18 mouse cellular contexts compared by ENCODE assay signal in genomic region chr17:80058501-80058900, GRCm38 (mm10). TPM values are rescaled to one million over a fixed set of nuclear protein-coding genes. Genes with fewer than 3 reads are reported as not detected.
DNase-seq lines count a peak whose midpoint lies in the region; ATAC-seq and TF ChIP-seq lines count a peak whose summit lies in the region.
"Had no signal": no experiment of that assay in that cellular context is flagged by ENCODE, and none has a peak within 500 bp of the region (broad histone marks: within the 10 kb centered on the region; RNA-seq: fewer than 3 reads in every experiment).

No protein-coding gene starts in this region.

- no peaks in the 10 kb centered on the region for H3K27me3 ChIP-seq in forebrain, embryonic 14.5 days (replicated peaks; ENCODE audit: control insufficient read depth, insufficient read depth, low read length)
- H3K27me3 ChIP-seq in forebrain, postnatal 0 days (ENCODE audit: insufficient read depth, low read length) = no peaks in the 10 kb centered on the region
- no peaks in the 10 kb centered on the region for H3K27me3 ChIP-seq in heart, postnatal 0 days (ENCODE audit: control insufficient read depth, insufficient read depth, low read length)
- H3K27me3 ChIP-seq in lung, embryonic 15.5 days = no peaks in the 10 kb centered on the region
- H3K27me3 ChIP-seq in embryonic facial prominence, embryonic 10.5 days (replicated peaks; ENCODE audit: low read depth, poor library complexity, severe bottlenecking) = no peaks in the 10 kb centered on the region
- H3K27me3 ChIP-seq: limb, embryonic 13.5 days; neural tube, embryonic 13.5 days had no signal

- DNase-seq in forebrain, embryonic 14.5 days (ENCODE audit: low spot score) = no peak
- DNase-seq in forebrain, postnatal 0 days = no peak
- no peak for DNase-seq in heart, postnatal 0 days (ENCODE audit: low spot score)
- no peak for DNase-seq in heart, postnatal 36 days
- DNase-seq in lung, postnatal 10 days = no peak
- DNase-seq in embryonic facial prominence, embryonic 10.5 days (ENCODE audit: low spot score) = no peak
- no peak for DNase-seq in yolk sac, embryonic 10.5 days (ENCODE audit: low spot score)
- DNase-seq: cerebellum, postnatal 10 days; heart, postnatal 4 days; kidney, adult 8-10 months; kidney, postnatal 36 days; layer of hippocampus, adult 9-11 months; right cerebral cortex, postnatal 25 days had no signal

- H3K4me3 ChIP-seq in forebrain, embryonic 14.5 days (ENCODE audit: low read depth, low read length) = no peak overlapping the region
- no peak overlapping the region for H3K4me3 ChIP-seq in forebrain, postnatal 0 days (ENCODE audit: low read depth, low read length)
- H3K4me3 ChIP-seq in heart, postnatal 0 days (ENCODE audit: low read depth, low read length) = no peak overlapping the region
- no peak overlapping the region for H3K4me3 ChIP-seq in lung, embryonic 15.5 days
- peak overlapping the region; percentile 16; the same call in 1 of the 2 replicates for H3K4me3 ChIP-seq in embryonic facial prominence, embryonic 10.5 days

- H3K9ac ChIP-seq in forebrain, embryonic 14.5 days (ENCODE audit: low read length) = no peak overlapping the region
- H3K9ac ChIP-seq in forebrain, postnatal 0 days = no peak overlapping the region
- no peak overlapping the region for H3K9ac ChIP-seq in heart, postnatal 0 days (replicated peaks; ENCODE audit: low read depth, low read length)
- H3K9ac ChIP-seq in lung, embryonic 15.5 days = no peak overlapping the region
- H3K9ac ChIP-seq: limb, embryonic 13.5 days; neural tube, embryonic 13.5 days had no signal

- H3K36me3 ChIP-seq in forebrain, embryonic 14.5 days (ENCODE audit: control insufficient read depth, insufficient read depth, low read length) = 0 out of 2 replicates have a peak, but pooled peaks cover 4% of the 10 kb centered on the region
- no peaks in the 10 kb centered on the region for H3K36me3 ChIP-seq in forebrain, postnatal 0 days (ENCODE audit: insufficient read depth)
- H3K36me3 ChIP-seq in heart, postnatal 0 days (replicated peaks; ENCODE audit: control insufficient read depth, insufficient read depth, low read length) = no peaks in the 10 kb centered on the region
- no peaks in the 10 kb centered on the region for H3K36me3 ChIP-seq in lung, embryonic 15.5 days
- peaks cover 34% of the 10 kb centered on the region for H3K36me3 ChIP-seq in embryonic facial prominence, embryonic 10.5 days (replicated peaks)
- H3K36me3 ChIP-seq: neural tube, embryonic 13.5 days had no signal

- ATAC-seq in forebrain, embryonic 14.5 days = no peak
- no peak for ATAC-seq in forebrain, postnatal 0 days
- no peak for ATAC-seq in heart, postnatal 0 days (ENCODE audit: insufficient read depth, low read depth)
- no peak for ATAC-seq in lung, embryonic 15.5 days (ENCODE audit: borderline replicate concordance, extremely low read depth, low FRiP score, low TSS enrichment)
- ATAC-seq: inflammation-experienced regulatory T-cells, adult 6 months had no signal

- no peak for TF ChIP-seq EP300 in heart, postnatal 0 days (IDR thresholded peaks at IDR 0.05; ENCODE audit: low read depth)

- H3K9me3 ChIP-seq in forebrain, embryonic 14.5 days (replicated peaks; ENCODE audit: control insufficient read depth, low read length) = no peaks in the 10 kb centered on the region
- no peaks in the 10 kb centered on the region for H3K9me3 ChIP-seq in forebrain, postnatal 0 days (ENCODE audit: low read length)
- no peaks in the 10 kb centered on the region for H3K9me3 ChIP-seq in heart, postnatal 0 days (replicated peaks; ENCODE audit: control insufficient read depth, low read length)
- H3K9me3 ChIP-seq in lung, embryonic 15.5 days = no peaks in the 10 kb centered on the region
- H3K9me3 ChIP-seq in embryonic facial prominence, embryonic 10.5 days = no peaks in the 10 kb centered on the region
- H3K9me3 ChIP-seq: limb, embryonic 13.5 days; neural tube, embryonic 13.5 days had no signal

- no peak overlapping the region for H3K27ac ChIP-seq in forebrain, embryonic 14.5 days (ENCODE audit: low read depth, low read length)
- H3K27ac ChIP-seq in forebrain, postnatal 0 days (ENCODE audit: low read depth, low read length) = no peak overlapping the region
- no peak overlapping the region for H3K27ac ChIP-seq in heart, postnatal 0 days (ENCODE audit: low read depth)
- 0 out of 2 replicates have a peak overlapping the region, but pooled peaks have one; percentile 32 for H3K27ac ChIP-seq in lung, embryonic 15.5 days
- H3K27ac ChIP-seq in embryonic facial prominence, embryonic 10.5 days (replicated peaks) = no peak overlapping the region
- H3K27ac ChIP-seq: limb, embryonic 13.5 days; neural tube, embryonic 13.5 days; stomach, postnatal 0 days had no signal

- H3K4me2 ChIP-seq in forebrain, embryonic 14.5 days (ENCODE audit: low read length) = peak overlapping the region; percentile 10; the same call in 1 of the 2 replicates
- no peak overlapping the region for H3K4me2 ChIP-seq in forebrain, postnatal 0 days (ENCODE audit: low read depth)
- H3K4me2 ChIP-seq in heart, postnatal 0 days (ENCODE audit: low read depth, low read length) = peak overlapping the region; percentile 25
- peak overlapping the region; percentile 34 for H3K4me2 ChIP-seq in lung, embryonic 15.5 days

- H3K4me1 ChIP-seq in forebrain, embryonic 14.5 days (ENCODE audit: control insufficient read depth, insufficient read depth, low read length) = peaks cover 19% of the 10 kb centered on the region
- H3K4me1 ChIP-seq in forebrain, postnatal 0 days (ENCODE audit: insufficient read depth) = peaks cover 12% of the 10 kb centered on the region; the same call in 1 of the 2 replicates
- peaks cover 33% of the 10 kb centered on the region for H3K4me1 ChIP-seq in heart, postnatal 0 days (ENCODE audit: control insufficient read depth, insufficient read depth)
- H3K4me1 ChIP-seq in lung, embryonic 15.5 days = peaks cover 27% of the 10 kb centered on the region
- peaks cover 25% of the 10 kb centered on the region for H3K4me1 ChIP-seq in embryonic facial prominence, embryonic 10.5 days

- no peak for TF ChIP-seq CTCF in forebrain, postnatal 0 days (IDR thresholded peaks at IDR 0.05; ENCODE audit: low read depth)
- no peak for TF ChIP-seq CTCF in heart, postnatal 0 days (IDR thresholded peaks at IDR 0.05; ENCODE audit: low read depth)

- intact Hi-C loops in heart, postnatal 36 days (cut with DNase I) = no loop called here

- WGBS in forebrain, embryonic 14.5 days = 50% methylated on average over 1 of the region's 1 CpGs
- WGBS in forebrain, postnatal 0 days = 63% methylated on average over 1 of the region's 1 CpGs
- WGBS in heart, postnatal 0 days = 21% methylated on average over 1 of the region's 1 CpGs
- WGBS in lung, embryonic 15.5 days = 36% methylated on average over 1 of the region's 1 CpGs
- WGBS in embryonic facial prominence, embryonic 10.5 days = 68% methylated on average over 1 of the region's 1 CpGs

RNA-seq across cellular contexts. Expression of gene Hnrnpll, which starts 3.6 kb away (rescaled TPM):
- 75.5 and 86.8 TPM in 2 replicates for polyA plus RNA-seq in forebrain, embryonic 14.5 days (2014; fragmentation: Nextera tagmentation; extraction: Ambion mirVana)
- total RNA-seq in forebrain, postnatal 0 days (2014; rRNA removed) = 60.2 and 67.6 TPM in 2 replicates
- 42.3 and 49.7 TPM in 2 replicates for polyA plus RNA-seq in forebrain, postnatal 0 days (2015; fragmentation: Nextera tagmentation; extraction: Ambion mirVana)
- 36.8 and 37.5 TPM in 2 replicates for total RNA-seq in heart, postnatal 0 days (2014; rRNA removed; ENCODE audit: low replicate concordance)
- polyA plus RNA-seq in heart, postnatal 0 days (2015; fragmentation: Nextera tagmentation; extraction: Ambion mirVana) = 19.0 TPM in 2 replicates
- total RNA-seq in heart, postnatal 36 days (2021) = 10 to 100 TPM; 21.0 to 24.5 TPM
- polyA plus RNA-seq in lung, embryonic 15.5 days (2015; fragmentation: Nextera tagmentation; extraction: Ambion mirVana) = 78.6 and 80.0 TPM in 2 replicates
- polyA plus RNA-seq in embryonic facial prominence, embryonic 10.5 days (2016; fragmentation: Nextera tagmentation; extraction: Ambion mirVana) = 83.4 and 85.8 TPM in 2 replicates
